Mouse (Mus musculus): ENCODE results near the gene Hist1h2bp. TPM values are rescaled to one million over a fixed set of nuclear protein-coding genes. Genes with fewer than 3 reads are reported as not detected.

Gene Hist1h2bp
- total RNA-seq, 2 experiments from 2014 or later: 5.8 to 33.7 TPM

DNA sequence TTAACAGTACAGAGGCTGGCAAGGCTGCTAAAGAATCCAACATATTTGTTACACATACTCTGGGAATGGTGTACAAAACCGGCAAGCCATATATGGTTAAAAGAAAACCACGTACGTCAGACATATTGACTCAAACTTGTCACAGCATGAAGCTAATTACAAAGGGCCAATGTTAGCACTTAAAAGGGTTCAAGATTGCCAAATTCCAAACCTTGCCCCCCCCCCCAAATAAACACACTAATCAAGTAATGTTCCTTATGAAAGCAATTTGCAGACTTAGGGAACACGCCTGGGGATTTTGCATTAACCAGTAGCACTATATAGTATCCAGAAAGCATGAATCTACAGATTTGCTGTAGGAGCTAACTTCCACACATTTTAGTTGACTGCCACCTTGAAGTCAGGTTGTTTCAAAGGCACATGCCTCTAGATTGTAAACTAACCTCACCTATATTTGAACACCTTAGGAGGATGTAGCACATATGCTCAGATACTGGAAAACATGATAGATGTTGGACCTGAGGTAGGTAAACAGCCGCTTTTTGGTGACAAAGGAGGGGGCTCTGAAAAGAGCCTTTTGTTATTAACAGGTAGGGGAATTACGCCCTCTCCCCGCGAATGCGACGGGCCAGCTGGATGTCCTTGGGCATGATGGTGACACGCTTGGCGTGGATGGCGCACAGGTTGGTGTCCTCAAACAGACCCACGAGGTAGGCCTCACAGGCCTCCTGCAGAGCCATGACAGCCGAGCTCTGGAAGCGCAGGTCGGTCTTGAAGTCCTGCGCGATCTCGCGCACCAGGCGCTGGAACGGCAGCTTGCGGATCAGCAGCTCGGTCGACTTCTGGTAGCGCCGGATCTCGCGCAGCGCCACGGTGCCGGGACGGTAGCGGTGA is 4.7 kb upstream of the Hist1h2bp start:
- ATAC-seq (replicated peaks; ENCODE audit: low FRiP score, poor library complexity, severe bottlenecking): 0 out of 2 replicates have a peak, but pooled peaks have one; percentile 1

DNA sequence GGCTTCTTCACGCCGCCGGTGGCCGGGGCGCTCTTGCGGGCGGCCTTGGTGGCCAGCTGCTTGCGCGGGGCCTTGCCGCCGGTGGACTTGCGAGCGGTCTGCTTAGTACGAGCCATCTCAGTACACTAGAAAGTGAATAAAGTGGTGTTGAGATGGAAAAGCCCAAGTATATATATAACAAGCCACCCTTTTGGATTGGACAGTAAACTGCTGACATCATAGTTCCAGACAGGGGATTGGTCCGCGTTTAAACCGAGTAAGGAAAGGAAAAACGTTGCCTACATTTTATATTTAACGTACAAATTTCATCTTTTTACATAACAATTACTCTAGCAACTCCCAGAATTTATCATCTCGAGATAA is 4.0 kb upstream of the Hist1h2bp start, which contains the start of gene Hist1h3i:
TSS of gene Hist1h3i (minus strand) at position 116 of the 363 bp plus-strand sequence.
- peak; percentile 27 for ATAC-seq (replicated peaks; ENCODE audit: low FRiP score, poor library complexity, severe bottlenecking)

- no peak for ATAC-seq (replicated peaks; ENCODE audit: low FRiP score, poor library complexity, severe bottlenecking)
These were observed 3.5 kb upstream of the Hist1h2bp start for GRCm38 (mm10) chr13:21783734-21784161.

DNA sequence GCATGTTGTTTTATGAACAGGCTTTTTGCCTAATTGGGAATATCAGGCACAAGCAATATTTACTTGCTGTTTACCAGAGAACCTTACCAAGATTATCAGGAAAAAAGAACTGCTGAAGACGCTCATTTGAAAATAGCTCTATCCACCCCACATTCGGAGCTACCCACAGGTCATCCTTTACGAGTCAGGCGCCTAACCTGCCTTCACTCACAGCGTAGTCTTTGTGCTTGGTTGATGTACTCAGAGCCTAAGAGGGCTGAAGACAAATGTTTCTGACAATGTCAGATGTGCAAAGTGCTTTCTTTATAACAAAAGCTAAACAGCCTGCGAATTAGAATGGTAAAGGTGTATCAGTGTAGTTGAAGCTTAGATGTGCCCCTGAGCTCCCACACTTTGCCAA is 3.0 kb upstream of the Hist1h2bp start:
- no peak for ATAC-seq (replicated peaks; ENCODE audit: low FRiP score, poor library complexity, severe bottlenecking)

DNA sequence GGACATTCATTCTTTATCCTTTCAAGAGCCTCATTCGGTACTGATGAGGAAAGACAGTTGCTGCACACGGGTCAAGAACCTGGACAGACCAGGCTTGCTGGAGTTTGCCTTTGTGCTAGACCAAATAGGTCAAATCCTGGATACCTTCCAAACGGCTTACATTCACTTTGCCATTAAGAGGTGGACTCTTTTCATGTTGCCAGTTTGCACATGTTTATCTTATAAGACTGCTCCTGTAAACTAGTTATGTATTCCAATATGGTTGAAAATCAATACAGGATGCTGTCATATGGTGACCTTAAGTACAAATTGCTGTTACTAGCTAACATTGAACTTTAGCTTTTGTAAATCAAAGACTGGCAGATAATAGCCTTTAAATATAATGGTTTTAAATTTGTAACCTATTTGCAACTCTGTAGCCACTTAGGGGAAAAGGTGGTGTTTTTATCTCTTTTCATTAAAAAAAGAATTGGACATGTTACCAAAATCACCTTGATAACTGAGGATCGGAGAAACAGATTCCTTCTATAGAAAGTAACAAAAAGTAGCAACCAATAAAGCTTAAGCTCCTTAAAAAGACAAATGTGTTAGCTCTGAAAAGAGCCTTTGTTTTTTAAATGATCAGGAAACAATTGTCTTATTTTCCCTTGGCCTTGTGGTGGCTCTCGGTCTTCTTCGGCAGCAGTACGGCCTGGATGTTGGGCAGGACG is 917 bp upstream of the Hist1h2bp start:
- ATAC-seq (replicated peaks; ENCODE audit: low FRiP score, poor library complexity, severe bottlenecking): peak; percentile 13

- no peak for ATAC-seq (replicated peaks; ENCODE audit: low FRiP score, poor library complexity, severe bottlenecking)
These were observed 716 bp downstream of the Hist1h2bp start for GRCm38 (mm10) chr13:21787760-21788593.

DNA sequence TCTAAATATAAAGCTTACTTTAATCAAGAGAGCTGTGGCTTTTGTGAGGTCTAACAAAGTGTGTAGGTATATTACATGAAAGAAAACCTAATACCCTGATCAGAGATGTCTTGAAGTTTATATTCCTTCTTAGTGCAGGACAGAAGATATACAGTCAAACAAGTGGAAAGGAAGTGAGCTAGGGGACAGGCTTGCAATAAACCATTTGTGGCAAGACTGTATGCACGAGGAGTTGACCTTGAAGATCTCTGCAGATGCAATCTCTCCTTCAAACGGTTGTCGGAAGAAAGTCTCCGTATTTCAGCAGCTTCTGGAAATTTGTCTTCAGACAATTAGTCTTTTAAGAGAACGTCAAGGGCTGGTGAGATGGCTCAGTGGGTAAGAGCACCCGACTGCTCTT is 2.7 kb downstream of the Hist1h2bp start:
- no peak for ATAC-seq (replicated peaks; ENCODE audit: low FRiP score, poor library complexity, severe bottlenecking)

DNA sequence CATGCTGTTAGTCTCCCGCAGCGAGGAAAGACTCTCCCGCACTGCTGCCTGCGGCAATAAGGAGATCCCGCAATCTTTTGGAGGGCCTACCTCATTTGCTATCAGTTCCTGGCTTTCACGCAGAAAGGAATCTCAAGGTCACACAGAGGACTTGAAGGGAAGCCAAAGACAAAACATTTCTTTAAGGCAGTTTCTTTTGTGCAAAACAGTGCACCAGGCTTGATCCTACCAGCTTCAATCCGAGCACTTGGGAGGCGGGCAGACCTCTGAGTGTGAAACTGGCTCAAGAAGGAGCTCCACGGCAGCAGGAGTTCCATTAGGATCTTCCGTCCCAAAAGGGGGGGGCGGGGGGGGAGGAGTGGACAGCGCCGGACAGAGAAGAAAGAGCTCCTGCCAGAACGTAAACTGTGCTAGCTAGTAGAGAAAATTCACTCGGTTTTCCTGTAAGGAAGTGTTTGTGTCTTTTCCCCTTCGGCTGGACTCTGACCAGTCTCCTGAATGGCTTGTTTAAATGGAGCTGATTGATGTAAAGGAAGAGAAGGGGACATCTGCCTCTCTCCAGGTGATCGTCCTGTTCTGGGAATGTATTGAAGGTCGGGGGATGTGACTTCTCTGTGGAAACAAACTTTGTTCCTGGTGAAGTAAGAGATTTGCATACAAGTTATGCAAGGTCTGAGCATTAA is 3.5 kb downstream of the Hist1h2bp start:
- no peak for ATAC-seq (replicated peaks; ENCODE audit: low FRiP score, poor library complexity, severe bottlenecking)

- ATAC-seq (replicated peaks; ENCODE audit: low FRiP score, poor library complexity, severe bottlenecking): no peak
These were observed 8.3 kb downstream of the Hist1h2bp start for GRCm38 (mm10) chr13:21795584-21795983.

- ATAC-seq (replicated peaks; ENCODE audit: low FRiP score, poor library complexity, severe bottlenecking): peak; percentile 84
These were observed 9.9 kb downstream of the Hist1h2bp start for GRCm38 (mm10) chr13:21797163-21797562.

DNA sequence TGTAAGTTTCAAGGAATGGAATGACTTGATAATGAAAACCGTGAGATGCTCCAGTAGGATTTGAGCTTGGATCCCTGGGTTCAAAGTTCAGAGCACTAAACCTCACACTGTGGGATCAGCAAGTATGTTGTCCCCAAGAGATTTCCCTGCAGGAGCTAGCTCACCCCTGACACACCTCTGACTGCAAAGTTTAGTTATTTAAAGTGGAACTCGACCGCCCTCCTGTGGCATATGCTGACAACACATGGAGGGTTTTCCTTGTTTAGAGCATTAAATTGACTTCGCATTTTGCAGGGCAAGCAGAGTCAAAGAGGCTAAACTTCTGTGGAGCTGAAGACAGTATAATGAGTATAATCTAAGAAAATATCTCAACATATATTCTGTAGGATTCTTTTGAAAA is 15.8 kb downstream of the Hist1h2bp start:
- ATAC-seq (replicated peaks; ENCODE audit: low FRiP score, poor library complexity, severe bottlenecking): peak; percentile 87

- peak; percentile 88 for ATAC-seq (replicated peaks; ENCODE audit: low FRiP score, poor library complexity, severe bottlenecking)
These were observed 22.8 kb downstream of the Hist1h2bp start, which contains the start of the genes Hist1h2bq and Hist1h2ao for GRCm38 (mm10) chr13:21810073-21810472. TSS of gene Hist1h2bq (minus strand) at chr13:21810197. TSS of gene Hist1h2ao (plus strand) at chr13:21810465.

DNA sequence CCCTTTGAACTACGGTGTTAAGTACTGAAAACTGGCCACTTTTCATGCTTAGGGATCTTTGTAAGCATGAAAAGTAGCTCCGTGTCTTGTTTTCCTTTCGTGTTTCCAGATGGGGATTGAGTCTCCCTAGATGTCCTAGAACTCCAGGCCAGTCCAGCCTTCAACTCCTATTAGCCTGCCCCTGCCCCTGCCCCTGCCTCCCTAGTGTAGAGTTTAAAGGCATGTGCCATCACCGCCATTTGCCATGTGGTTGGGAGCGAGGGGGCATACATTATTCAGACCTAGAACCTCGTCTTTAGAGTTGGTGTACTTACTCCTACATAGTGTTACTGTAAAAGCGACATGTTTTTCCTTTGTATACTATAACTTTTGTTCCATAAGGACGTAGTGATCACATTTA is 23.8 kb downstream of the Hist1h2bp start:
- ATAC-seq (replicated peaks; ENCODE audit: low FRiP score, poor library complexity, severe bottlenecking): peak; percentile 49

DNA sequence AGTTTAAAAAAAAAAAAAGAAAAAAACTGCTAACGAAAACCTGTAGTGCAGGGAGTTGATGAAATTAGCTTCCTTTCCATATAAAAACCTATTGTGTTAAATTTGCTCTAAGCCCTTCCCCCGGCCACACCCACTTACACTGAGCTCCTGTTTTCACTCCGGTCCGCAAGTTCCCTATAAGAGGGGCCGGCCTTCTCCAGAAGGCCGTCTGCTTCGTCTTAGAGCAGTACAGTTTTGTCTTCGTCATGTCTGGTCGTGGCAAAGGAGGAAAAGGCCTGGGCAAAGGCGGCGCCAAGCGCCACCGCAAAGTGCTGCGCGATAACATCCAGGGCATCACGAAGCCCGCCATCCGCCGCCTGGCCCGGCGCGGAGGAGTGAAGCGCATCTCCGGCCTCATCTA is 24.3 kb downstream of the Hist1h2bp start, which contains the start of gene Hist1h4m:
TSS of gene Hist1h4m (plus strand) at position 208 of the 400 bp plus-strand sequence.
- peak; percentile 66 for ATAC-seq (replicated peaks; ENCODE audit: low FRiP score, poor library complexity, severe bottlenecking)

GRCm38 (mm10) chr13:21812092-21812491 is 24.8 kb downstream of the Hist1h2bp start:
- ATAC-seq (replicated peaks; ENCODE audit: low FRiP score, poor library complexity, severe bottlenecking): peak; percentile 60

DNA sequence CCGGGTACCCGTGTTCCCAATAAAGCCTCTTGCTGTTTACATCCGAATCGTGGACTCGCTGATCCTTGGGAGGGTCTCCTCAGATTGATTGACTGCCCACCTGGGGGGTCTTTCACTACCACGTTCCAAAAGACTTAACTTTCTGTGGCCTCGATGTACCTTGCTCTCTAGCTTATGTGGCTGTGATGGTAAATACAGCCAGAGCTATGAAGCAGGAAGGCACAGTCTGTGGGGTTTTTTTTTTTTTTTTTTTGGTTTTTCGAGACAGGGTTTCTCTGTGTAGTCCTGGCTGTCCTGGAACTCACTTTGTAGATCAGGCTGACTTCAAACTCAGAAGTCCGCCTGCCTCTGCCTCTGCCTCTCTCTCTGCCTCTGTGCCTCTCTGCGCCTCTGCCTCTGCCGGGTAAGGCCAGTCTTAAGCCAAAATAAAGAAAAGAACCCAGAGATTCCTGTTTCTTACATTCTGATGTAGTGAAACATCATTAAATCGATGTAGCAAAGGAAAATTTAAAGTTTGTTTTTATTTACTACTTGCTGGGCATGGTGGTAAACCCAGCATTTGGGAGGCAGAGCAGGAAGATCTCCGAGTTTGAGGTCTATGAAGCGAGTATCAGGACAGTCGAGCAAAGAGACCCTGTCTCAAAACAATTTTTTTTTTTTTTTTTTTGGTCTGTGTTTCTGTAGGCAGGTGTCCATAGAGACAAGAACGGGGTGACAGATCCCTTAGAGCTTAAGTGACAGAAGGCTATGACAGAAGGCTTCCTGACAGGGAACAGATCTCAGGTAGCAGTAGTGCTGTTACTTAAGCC is 33.0 kb downstream of the Hist1h2bp start:
- ATAC-seq (replicated peaks; ENCODE audit: low FRiP score, poor library complexity, severe bottlenecking): peak; percentile 78

DNA sequence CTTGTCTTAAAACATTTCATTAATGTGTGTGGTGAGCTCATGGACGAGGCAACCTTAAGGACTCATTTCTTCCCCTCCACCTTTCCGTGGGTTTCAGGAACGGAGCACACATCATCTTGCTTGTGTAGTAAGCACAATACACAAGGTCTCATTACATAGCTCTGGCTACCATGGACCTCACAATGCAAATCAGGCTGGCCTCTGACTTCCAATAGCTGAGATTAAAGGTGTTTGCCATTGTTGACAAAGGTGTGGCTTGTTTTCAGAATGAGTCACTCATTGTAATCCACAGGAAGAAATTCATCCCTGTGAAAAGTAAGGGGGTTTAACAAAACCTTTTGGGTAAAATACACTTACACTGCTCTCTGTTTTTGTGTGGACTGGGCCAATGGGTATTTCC is 41.2 kb downstream of the Hist1h2bp start:
- ATAC-seq (replicated peaks; ENCODE audit: low FRiP score, poor library complexity, severe bottlenecking): no peak

DNA sequence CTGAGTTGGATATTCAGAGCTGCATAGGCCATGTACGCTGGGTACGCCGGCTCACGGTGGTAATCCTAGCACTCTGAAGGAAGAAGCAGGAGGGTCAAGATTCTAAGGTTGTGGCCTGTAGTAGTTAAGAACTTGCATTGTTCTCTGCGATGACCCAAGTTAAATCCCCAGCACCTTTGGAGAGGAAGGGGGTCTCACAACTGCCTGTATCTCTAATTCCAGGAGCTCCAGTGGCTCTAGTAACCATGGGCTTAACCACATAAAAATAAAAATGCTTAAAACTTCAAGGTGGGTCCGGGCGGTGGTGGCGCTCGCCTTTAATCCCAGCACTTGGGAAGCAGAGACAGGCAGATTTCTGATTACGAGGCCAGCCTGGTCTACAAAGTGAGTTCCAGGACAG is 43.1 kb downstream of the Hist1h2bp start:
- no peak for ATAC-seq (replicated peaks; ENCODE audit: low FRiP score, poor library complexity, severe bottlenecking)

All from erythroblast, adult 5-6 weeks (primary cell).